Mouse (Mus musculus) kidney, postnatal 25 days (tissue): Measurements from ENCODE around the gene Gm5134.

Source experiments
- DNase-seq, 2 experiments: peaks; one replicate each; pipeline ENCODE4 v3.0.0; 2021; ENCODE audit warnings: mixed read lengths in 2 of 2

The Gm5134 gene

DNA sequence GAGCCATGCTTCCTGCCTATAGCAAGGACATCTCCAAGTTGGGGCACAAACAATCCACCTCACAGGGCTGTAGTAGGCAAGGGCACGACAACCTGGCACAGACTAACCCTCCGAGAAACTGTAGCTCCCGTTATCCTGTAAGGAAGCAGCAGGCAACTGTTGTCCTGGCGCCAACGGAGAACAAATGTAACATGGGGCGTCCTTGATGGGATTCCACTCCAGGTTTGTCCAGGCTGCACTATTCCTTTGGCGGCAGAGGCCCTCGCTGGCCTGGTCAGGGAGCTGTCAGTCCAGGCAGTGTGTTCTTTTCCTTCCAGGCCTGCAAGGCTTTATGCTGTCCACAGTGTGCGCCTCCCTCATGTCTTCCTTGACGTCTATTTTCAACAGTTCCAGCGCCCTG lies 41.1 kb downstream of the Gm5134 start:
- no peak for DNase-seq

GRCm38 (mm10) chr10:75996315-75996714 lies 42.0 kb downstream of the Gm5134 start:
- no peak for DNase-seq

DNA sequence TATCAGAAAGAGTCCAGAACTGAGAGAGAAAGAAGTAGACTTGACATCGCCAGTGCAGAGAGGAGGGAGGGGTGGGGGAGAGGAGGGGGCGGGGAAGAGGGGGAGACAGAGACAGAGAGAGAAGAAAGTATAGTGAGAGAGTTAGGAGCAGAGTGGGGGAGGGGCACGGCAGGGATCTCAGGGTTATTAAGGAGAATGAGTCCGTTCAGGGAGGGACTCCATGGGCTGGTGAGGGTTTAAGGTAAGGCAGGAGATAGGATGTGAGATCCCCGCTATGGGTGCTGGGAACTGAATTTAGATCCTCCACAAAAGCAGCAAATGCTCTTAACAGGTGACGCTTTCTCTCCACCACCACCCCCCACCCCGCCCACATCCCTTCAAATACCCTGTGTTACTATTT lies 46.8 kb downstream of the Gm5134 start:
- DNase-seq: no peak

DNA sequence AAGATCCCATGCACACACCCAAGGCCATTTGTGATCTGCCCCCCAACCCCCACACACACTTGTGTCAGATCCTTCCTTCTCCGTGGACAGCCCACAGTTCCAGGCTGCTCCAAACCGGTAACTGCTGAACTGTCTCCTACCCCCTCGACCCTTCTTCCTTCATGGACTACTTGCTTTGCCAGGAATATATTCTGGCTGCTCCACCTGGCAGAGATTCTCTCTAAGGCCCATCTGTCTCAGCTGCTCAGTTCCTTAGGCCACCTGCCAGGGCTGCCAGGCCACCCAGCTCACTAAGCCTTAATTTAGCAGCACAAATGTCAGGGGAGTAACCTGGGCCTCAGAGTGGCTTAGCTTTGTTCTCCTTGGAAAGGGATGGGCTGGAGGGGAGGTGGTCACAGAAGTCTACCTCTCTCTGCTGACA lies 47.8 kb downstream of the Gm5134 start:
- DNase-seq: no peak

- DNase-seq: no peak
Measured at GRCm38 (mm10) chr10:76002615-76003014, 48.3 kb downstream of the Gm5134 start.

GRCm38 (mm10) chr10:76003221-76003620 lies 48.9 kb downstream of the Gm5134 start:
- DNase-seq: no peak

DNA sequence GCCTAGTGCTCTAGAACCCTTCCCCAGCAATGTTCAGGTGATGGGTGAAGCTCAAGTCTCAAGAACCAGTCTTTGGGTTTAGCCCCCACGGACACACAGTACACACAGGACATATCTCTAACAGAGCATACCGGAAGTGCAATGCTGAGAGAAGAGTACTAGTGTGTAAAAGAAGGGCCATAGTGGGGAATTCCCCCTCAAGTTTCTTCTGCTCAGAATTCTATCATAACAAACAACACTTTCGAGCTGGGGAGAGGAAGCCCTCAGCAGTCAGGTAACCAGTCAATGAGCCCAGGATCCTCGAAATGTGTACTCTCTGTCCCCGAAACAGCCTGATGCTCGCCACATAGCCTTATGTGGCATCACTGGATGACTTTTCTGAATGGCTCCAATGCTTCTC lies 52.1 kb downstream of the Gm5134 start:
- no peak for DNase-seq

DNA sequence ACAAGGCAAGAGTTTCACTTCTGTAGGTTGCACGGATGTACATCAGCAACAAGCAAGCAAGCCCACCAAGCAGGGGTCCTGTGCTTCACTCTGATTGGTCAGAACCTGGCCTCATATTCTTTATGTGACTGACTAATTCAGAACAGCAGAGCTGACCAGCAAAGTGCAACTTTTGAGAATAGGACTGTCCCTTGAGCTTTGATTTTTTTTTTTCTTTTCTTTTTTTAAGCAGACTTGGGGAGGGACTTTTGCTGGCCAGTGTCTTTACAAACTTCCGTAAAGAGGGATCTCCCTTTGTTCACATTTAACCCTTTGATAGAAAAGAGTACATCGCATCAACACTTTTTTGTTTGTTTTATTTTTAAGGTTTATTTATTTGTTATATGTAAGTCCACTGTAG lies 55.5 kb downstream of the Gm5134 start:
- DNase-seq: no peak

GRCm38 (mm10) chr10:76012922-76013321 lies 58.6 kb downstream of the Gm5134 start:
- DNase-seq: no peak

DNA sequence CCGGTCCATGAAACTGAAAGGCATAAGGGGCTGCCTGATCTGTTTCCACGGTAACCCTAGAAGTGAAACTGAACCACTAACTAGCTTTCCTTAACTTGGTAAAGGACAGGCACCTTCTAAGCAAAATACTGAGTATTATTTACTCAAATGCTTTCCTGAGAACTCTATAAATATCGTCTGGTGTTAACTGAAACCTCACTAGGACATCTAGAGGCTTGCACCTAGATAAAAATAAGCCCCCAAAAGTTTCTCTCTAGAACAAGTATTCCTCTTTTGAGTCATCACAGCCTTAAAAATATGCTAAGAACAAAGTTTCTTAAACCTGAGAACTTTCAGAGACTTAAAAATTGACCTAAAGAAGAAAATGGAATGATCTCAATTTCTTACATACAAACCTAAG lies 62.6 kb downstream of the Gm5134 start:
- no peak for DNase-seq

- DNase-seq: no peak
Measured at GRCm38 (mm10) chr10:76021728-76022127, 67.4 kb downstream of the Gm5134 start.

DNA sequence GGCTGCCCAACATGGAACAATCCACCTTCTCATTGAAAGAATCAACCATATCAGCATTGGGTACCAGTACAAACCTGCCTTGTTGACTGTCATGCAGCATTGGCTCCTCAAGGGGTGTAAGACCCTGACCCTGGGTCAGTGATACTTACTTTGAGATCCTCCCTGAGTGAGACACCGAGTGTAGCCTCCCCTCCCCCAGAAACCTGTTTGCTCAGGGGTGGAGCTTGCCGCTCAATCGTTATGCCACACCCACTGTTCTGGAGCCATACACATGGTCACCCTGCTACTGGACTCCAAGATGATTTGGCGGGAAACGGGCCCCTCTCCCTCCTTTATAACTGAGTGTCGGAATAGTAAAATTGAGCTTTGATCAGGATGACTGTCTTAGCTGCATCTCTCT lies 69.6 kb downstream of the Gm5134 start:
- DNase-seq: no peak

GRCm38 (mm10) chr10:76025470-76026190 lies 71.3 kb downstream of the Gm5134 start:
- no peak for DNase-seq

DNA sequence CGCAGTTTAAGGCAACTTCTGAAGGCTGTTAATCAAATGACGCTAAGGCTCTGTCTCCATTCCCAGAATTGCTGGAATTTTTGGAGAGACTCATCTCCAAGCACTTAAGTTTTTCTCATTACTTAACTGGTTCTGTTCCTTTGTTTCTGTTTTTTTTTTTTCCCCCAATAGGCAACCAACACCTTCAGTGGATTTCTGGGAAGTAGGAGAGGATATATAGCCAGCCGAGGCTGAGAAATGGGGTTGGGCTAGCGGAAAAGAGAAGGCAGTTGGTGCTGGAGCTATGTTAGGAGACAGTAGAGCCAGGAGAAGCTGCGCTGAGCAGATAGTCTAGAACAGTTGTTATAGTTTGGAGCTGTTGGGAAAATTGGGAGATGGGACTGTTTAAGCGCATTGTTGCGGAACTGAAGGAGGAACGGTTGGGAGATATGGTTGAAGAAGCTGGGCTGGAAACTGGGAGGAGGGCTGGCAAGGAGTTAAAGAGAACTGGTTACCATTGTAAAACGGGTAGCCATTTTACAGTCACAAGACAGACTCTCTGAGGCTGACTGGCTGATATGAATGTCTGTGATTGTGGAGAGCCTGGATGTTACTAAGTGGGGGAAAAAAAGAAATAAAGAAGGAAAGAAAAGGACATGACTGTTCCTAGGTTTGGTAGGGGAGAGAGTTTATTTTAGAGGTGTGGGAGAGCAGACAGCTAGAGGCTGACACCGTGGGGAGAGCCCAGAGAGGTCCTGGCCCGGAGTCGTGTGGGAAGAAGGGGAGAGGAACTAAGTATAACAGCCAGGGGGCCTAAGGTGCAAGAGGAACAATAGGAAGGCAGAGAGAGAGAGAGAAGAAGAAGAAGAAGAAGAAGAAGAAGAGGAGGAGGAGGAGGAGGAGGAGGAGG lies 73.1 kb downstream of the Gm5134 start:
- DNase-seq: no peak

DNA sequence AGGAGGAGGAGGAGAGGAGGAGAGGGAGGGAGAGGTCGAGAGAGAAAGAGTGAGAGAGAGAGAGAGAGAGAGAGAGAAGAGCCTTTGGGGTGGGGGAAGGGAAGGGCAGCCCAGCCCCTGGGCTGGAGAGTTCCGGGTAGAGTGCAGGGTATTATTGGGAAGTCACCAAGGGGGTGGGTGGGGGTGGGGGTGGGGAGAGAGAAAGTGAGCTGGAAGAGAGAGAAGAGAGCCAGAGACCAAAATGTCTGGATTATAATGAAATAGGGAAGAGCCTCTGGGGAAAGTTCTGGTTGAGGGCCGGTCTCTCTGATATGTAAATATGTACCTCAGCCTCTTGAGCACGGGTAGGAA lies 73.7 kb downstream of the Gm5134 start:
- DNase-seq: no peak

DNA sequence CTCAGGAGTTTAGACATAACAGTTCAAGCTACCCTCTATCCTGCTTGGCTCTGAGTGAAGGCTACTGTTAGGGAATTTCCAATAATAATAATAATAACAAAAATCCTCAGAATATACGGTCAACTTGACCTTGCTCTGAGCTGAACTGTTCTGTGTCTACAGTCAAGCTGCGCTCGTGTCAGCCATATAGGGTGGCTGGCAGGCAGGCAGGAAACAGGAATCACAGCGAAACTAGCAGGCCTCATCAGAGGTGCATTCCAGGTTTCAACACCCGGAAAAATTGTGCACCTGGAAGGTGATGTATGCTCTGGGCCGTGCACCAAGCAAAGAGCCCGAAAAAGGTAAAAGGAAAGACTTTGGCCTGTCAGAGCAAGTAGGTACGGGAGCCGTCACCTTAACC lies 74.1 kb downstream of the Gm5134 start:
- DNase-seq: no peak

DNA sequence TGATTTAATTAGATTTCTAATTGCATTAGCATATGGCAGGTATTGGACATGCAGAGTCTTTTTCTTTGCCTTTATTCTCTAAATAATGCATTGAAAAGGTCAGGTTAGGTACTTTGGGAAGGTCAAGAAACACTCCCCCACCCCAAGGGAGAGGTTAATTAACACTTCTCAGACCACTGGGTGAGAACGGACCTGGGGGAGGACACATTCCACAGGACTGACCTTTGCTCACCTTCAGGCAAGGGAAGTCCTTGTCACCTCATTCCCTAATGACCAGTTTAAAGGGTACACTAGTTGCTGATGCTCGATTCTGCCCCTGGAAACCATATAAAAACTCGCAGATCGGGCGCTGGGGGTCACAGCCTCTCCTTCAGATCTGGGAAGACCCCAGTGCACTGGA lies 75.0 kb downstream of the Gm5134 start:
- peak; percentile 38 to 61 for DNase-seq

- DNase-seq: no peak
Measured at GRCm38 (mm10) chr10:76030496-76030895, 76.2 kb downstream of the Gm5134 start.

DNA sequence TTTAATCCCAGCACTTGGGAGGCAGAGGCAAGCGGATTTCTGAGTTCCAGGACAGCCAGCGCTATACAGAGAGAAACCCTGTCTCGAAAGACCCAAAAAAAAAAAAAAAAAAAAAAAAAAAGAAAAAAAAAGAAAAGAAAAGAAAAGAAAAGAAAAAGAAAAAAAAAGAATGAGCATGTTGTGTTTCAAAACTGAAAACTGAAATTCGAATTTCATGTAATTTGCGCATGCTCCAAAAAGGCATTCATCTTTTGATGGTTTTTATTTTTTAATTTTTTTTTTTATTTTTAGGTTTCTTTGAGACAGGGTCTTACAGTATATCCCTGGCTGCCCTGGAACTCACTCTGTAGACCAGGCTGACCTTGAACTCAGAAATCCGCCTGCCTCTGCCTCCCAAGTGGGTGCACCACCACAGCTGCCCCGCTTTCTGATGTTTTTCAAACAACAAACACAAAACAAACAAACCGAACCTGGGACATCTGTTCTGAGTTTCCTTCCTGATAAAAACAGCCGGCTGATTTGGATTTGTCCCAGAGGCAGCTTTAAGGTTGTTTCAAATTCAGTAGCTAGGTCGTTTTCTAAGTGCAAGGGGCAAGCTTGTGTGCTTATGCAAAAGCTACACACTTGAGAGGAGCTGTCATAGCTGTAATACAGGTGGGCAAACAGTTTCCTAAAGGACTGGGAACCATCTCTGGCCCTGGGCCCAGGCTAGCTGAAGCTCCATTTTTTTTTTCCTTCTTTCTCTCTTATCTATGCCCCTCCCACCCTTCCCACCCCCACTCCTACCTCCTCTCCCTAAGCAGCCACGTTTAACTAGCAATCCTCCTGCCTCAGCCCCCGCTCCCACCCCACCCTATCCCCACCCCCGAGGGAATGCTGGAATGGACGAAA lies 77.4 kb downstream of the Gm5134 start:
- DNase-seq: peak in 1 of 2 experiments; percentile 15

- DNase-seq: peak; percentile 97 to 98
Measured at GRCm38 (mm10) chr10:76032402-76033118, 78.2 kb downstream of the Gm5134 start, which contains the start of gene Zfp280b. Gene Zfp280b (plus strand): TSS chr10:76032650.

DNA sequence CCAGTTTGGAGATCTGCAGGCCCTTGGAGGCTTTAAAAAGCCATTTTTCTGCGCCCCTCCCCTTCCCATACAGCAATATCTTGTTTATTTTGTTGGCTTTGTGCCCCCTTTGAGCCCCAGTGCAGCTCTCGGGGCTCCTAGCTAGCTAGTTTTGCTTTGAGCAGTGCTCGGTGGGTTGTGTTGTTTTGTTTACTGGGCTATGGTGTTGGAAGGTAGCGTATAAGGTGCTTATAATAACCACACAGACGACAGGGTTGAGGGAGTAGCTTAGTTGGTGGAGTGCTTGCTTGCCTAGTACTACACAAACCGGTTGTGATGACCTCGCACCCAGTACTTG lies 78.8 kb downstream of the Gm5134 start:
- DNase-seq: no peak

- DNase-seq: no peak
Measured at GRCm38 (mm10) chr10:76034001-76034600, 79.8 kb downstream of the Gm5134 start.
